Mouse (Mus musculus) hindlimb bud, embryonic 11.5 days (tissue): ENCODE data around the gene Pttg1.

Source experiments
- DNase-seq: peaks from one replicate; pipeline ENCODE4 v3.0.0-alpha.2; 2012; ENCODE audit warnings: low read depth, low spot score; ENCODE audit errors: extremely low spot score

Gene Pttg1

GRCm38 (mm10) chr11:43410291-43410690 lies 15.8 kb downstream of the Pttg1 start:
- DNase-seq: no peak

GRCm38 (mm10) chr11:43408888-43409287 lies 17.2 kb downstream of the Pttg1 start:
- DNase-seq: no peak

- DNase-seq: no peak
Measured at GRCm38 (mm10) chr11:43404150-43404807, 21.8 kb downstream of the Pttg1 start.

- DNase-seq: no peak
Measured at GRCm38 (mm10) chr11:43400131-43400530, 25.9 kb downstream of the Pttg1 start.

- no peak for DNase-seq
Measured at GRCm38 (mm10) chr11:43399297-43399696, 26.8 kb downstream of the Pttg1 start.

GRCm38 (mm10) chr11:43396672-43397071 lies 29.4 kb downstream of the Pttg1 start:
- DNase-seq: no peak

GRCm38 (mm10) chr11:43396246-43396645 lies 29.8 kb downstream of the Pttg1 start:
- DNase-seq: no peak

GRCm38 (mm10) chr11:43395073-43395948 lies 30.7 kb downstream of the Pttg1 start:
- DNase-seq: no peak

- no peak for DNase-seq
Measured at GRCm38 (mm10) chr11:43393325-43393724, 32.7 kb downstream of the Pttg1 start.

- no peak for DNase-seq
Measured at GRCm38 (mm10) chr11:43392757-43393156, 33.3 kb downstream of the Pttg1 start.

GRCm38 (mm10) chr11:43389118-43389517 lies 36.9 kb downstream of the Pttg1 start:
- DNase-seq: no peak

- no peak for DNase-seq
Measured at GRCm38 (mm10) chr11:43388122-43389097, 37.6 kb downstream of the Pttg1 start.

GRCm38 (mm10) chr11:43387004-43387880 lies 38.8 kb downstream of the Pttg1 start:
- DNase-seq: no peak

GRCm38 (mm10) chr11:43385716-43386115 lies 40.3 kb downstream of the Pttg1 start:
- no peak for DNase-seq

GRCm38 (mm10) chr11:43385055-43385649 lies 40.9 kb downstream of the Pttg1 start:
- peak; percentile 10 for DNase-seq

- DNase-seq: no peak
Measured at GRCm38 (mm10) chr11:43383581-43383980, 42.5 kb downstream of the Pttg1 start.

- no peak for DNase-seq
Measured at GRCm38 (mm10) chr11:43380901-43381300, 45.1 kb downstream of the Pttg1 start.

- DNase-seq: no peak
Measured at GRCm38 (mm10) chr11:43379911-43380485, 46.1 kb downstream of the Pttg1 start.

- no peak for DNase-seq
Measured at GRCm38 (mm10) chr11:43379488-43379887, 46.6 kb downstream of the Pttg1 start.
